Comparison of ENCODE assay signal across 27 mouse cellular contexts in the genomic region with DNA sequence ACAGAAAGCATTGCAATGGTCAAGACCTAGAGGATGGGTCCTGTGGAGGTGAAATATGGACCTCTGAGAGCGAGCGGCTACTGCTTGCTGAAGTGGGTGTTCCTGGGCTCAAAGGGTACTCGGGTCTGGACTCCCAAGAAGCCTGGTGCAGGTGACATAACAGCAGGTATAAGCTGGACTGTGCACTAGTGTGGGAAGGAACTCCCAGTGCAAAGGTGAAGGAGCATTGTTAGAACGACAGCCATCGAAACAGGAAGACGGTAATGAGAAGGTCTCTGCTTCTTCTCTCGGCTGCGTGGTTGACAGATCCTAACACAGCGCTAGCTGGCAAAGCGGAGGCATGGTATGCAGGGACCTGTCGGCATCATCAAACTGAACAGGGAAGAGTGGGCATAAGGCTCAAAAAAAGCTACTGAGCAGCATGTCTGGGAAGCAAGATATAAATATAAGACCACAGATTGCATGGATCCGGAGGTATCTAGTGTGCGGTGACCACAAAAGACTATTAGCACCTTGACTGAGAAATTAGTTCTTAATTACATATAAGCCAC.
DNase-seq lines count a peak whose midpoint lies in the region; ATAC-seq and TF ChIP-seq lines count a peak whose summit lies in the region.
"Had no signal": no experiment of that assay in that cellular context is flagged by ENCODE, and none has a peak within 500 bp of the region (broad histone marks: within the 10 kb centered on the region; RNA-seq: fewer than 3 reads in every experiment).

No protein-coding gene starts in this region.

- H3K27me3 ChIP-seq in kidney, adult 2 months (replicated peaks; ENCODE audit: control insufficient read depth, insufficient read depth, low read length): no peaks in the 10 kb centered on the region
- H3K27me3 ChIP-seq: CH12.LX; forebrain, embryonic 13.5 days; heart, embryonic 13.5 days; liver, embryonic 12.5 days; neural tube, embryonic 12.5 days; stomach, embryonic 15.5 days had no signal

- 0 out of 2 replicates have a peak overlapping the region, but pooled peaks have one; percentile 26 for H3K27ac ChIP-seq in kidney, adult 2 months (ENCODE audit: insufficient read depth, low read depth, low read length)
- H3K27ac ChIP-seq: forebrain, embryonic 13.5 days; heart, embryonic 13.5 days; hindbrain, postnatal 0 days; layer of hippocampus, adult 2 months; left cerebral cortex, adult 2 months; liver, embryonic 12.5 days; neural tube, embryonic 12.5 days; stomach, embryonic 15.5 days had no signal

- H3K36me3 ChIP-seq in kidney, adult 2 months (ENCODE audit: control insufficient read depth, insufficient read depth, low read length): no peaks in the 10 kb centered on the region
- H3K36me3 ChIP-seq: heart, embryonic 13.5 days; liver, embryonic 12.5 days; neural tube, embryonic 12.5 days; stomach, embryonic 15.5 days had no signal

- TF ChIP-seq CTCF in kidney, adult 2 months (conservative IDR thresholded peaks at IDR 0.05; ENCODE audit: insufficient read depth, insufficient read length, low read depth, low read length): no peak

- no peak for TF ChIP-seq POLR2A in kidney, adult 2 months (IDR thresholded peaks at IDR 0.05; ENCODE audit: low read depth, low read length)

- H3K4me1 ChIP-seq in kidney, adult 2 months (ENCODE audit: control insufficient read depth, insufficient read depth, low read length): peaks cover 5% of the 10 kb centered on the region; the same call in 1 of the 2 replicates
- H3K4me1 ChIP-seq: liver, embryonic 12.5 days; neural tube, embryonic 12.5 days had no signal

- WGBS in kidney, adult 2 months: 64% methylated on average over 13 of the region's 13 CpGs

- ATAC-seq in frontal cortex, adult (ENCODE audit: low TSS enrichment): peak; percentile 86
- ATAC-seq: forebrain, embryonic 13.5 days; hindbrain, postnatal 0 days; liver, embryonic 12.5 days; liver, postnatal 0 days had no signal

- intact Hi-C loops in left cerebral cortex, postnatal 14 days (cut with DNase I): loop anchor here (10.0 kb wide), 1 partner anchor 189 kb away; no protein-coding TSS in a partner anchor
- intact Hi-C loops in left cerebral cortex, postnatal 4 days (cut with DNase I): no loop called here

- DNase-seq in frontal cortex, postnatal 25 days (ENCODE audit: low spot score in 2 of 2): no peak
- peak; percentile 54 for DNase-seq in kidney, adult 2 months
- DNase-seq in kidney, postnatal 14 days: no peak
- peak; percentile 27 to 30 for DNase-seq in left cerebral cortex, postnatal 14 days (ENCODE audit: low spot score in 2 of 2)
- no peak for DNase-seq in left cerebral cortex, postnatal 4 days
- DNase-seq in spleen, adult 18-20 months: no peak
- no peak for DNase-seq in T-cell, adult 2 months (ENCODE audit: low spot score)
- DNase-seq: adrenal gland, adult 8-10 months; cerebellum, adult 8-10 months; cerebellum, postnatal 25 days; gastrocnemius, postnatal 25 days; heart, adult 18-20 months; heart, postnatal 14 days; liver, postnatal 0 days; lung, postnatal 36 days; thymus, adult 18-20 months had no signal

- no peak overlapping the region for H3K4me3 ChIP-seq in kidney, adult 2 months (ENCODE audit: insufficient read depth, low read depth, low read length)
- H3K4me3 ChIP-seq: forebrain, embryonic 13.5 days; heart, embryonic 13.5 days; layer of hippocampus, adult 2 months; left cerebral cortex, adult 2 months; liver, embryonic 12.5 days; myocyte; neural tube, embryonic 12.5 days; stomach, embryonic 15.5 days had no signal

Comparison
In these comparisons a context has a peak if more than half of its experiments do, and no peak if none do; other contexts are left out.
1. DNase-seq: peak in kidney, adult 2 months (single experiment) and left cerebral cortex, postnatal 14 days (2 of 2); none in frontal cortex, postnatal 25 days (0 of 2), kidney, postnatal 14 days (single experiment), left cerebral cortex, postnatal 4 days (single experiment), spleen, adult 18-20 months (0 of 2) and T-cell, adult 2 months (single experiment).